ENCODE assay signal across 1 mouse cellular context in genomic region chr3:35962967-35963366, GRCm38 (mm10).
TF ChIP-seq lines count a peak whose summit lies in the region.

No protein-coding gene starts in this region.

TF ChIP-seq in MEL, 35 proteins besides CTCF, POLR2A, EP300 and RAD21:
- TF ChIP-seq ZC3H11A (IDR thresholded peaks at IDR 0.05; ENCODE audit: low read depth, low read length) (0 out of 2 replicates have a peak, but pooled peaks have one; percentile 10), USF1 (IDR thresholded peaks at IDR 0.05; ENCODE audit: low read depth, low read length) (no peak), SMC3 (IDR thresholded peaks at IDR 0.05; ENCODE audit: low read depth, low read length) (peak; percentile 29), ELF1 (IDR thresholded peaks at IDR 0.05; ENCODE audit: low read depth, low read length) (no peak)
TF ChIP-seq in MEL: peak in this region for 2.
